Mouse (Mus musculus): ENCODE measurements around the gene Ptpn5. TPM values are rescaled to one million over a fixed set of nuclear protein-coding genes. Genes with fewer than 3 reads are reported as not detected.

The Ptpn5 gene
- polyA plus RNA-seq (2012; rRNA removed), result 145 and 159 TPM in 2 replicates

GRCm38 (mm10) chr7:47133331-47133730 lies at the start of gene Ptpn5:
Gene Ptpn5, minus strand, starts transcription at chr7:47133684.

GRCm38 (mm10) chr7:47050366-47050765 lies 83.1 kb downstream of the Ptpn5 start, which contains the start of gene Tmem86a:
Gene Tmem86a, plus strand, starts transcription at chr7:47050601.

Other genes starting within 250 kb of the Ptpn5 start
- gene Tsg101, start 213.7 kb downstream of the Ptpn5 start, polyA plus RNA-seq (2012; rRNA removed), result 122 and 131 TPM in 2 replicates
- gene Uevld, start 175.2 kb downstream of the Ptpn5 start, polyA plus RNA-seq (2012; rRNA removed), result 7.4 and 8.3 TPM in 2 replicates
- gene Gm9999, start 150.1 kb downstream of the Ptpn5 start, polyA plus RNA-seq (2012; rRNA removed), result not detected in 2 replicates
- 6.2 and 7.6 TPM in 2 replicates for gene Spty2d1, start 125.3 kb downstream of the Ptpn5 start, polyA plus RNA-seq (2012; rRNA removed)
- gene Tmem86a, start 83.1 kb downstream of the Ptpn5 start, polyA plus RNA-seq (2012; rRNA removed), result 19.1 and 19.5 TPM in 2 replicates
- not detected in 2 replicates for gene Mrgpra6, start 71.2 kb upstream of the Ptpn5 start, polyA plus RNA-seq (2012; rRNA removed)
- gene Mrgpra9, start 119.2 kb upstream of the Ptpn5 start, polyA plus RNA-seq (2012; rRNA removed), result not detected in 2 replicates
- gene Mrgpra1, start 220.6 kb upstream of the Ptpn5 start, polyA plus RNA-seq (2012; rRNA removed), result not detected in 2 replicates